Mouse (Mus musculus): Measurements from ENCODE around the gene Ocln. TPM values are rescaled to one million over a fixed set of nuclear protein-coding genes. Genes with fewer than 3 reads are reported as not detected.

The Ocln gene
- polyA plus RNA-seq, 1 experiment: 23.3 TPM

DNA sequence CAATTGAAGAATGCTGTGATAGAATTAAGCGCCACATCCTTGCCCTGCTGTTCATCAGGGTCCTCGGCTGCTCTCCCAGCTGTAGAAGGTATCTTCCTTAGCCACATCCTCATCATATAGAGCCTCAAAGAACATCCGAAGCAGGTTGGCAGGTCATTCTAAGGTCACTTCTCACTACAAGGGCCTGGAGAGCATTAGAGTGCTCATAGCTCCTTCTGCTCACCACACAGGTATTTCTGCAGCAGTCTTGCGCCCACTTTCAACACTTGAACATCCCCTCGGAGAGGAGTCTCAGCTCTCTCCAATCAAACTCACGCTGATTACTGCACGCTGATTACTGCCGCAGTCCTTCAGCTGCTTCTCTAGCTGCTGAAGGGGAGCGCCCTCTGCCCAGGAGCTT, 6.9 kb upstream of the Ocln start:
- no peak for TF ChIP-seq CTCF (IDR thresholded peaks at IDR 0.05; ENCODE audit: extremely low read depth, insufficient read length, insufficient replicate concordance, low read depth, low read length)
- no peak for TF ChIP-seq POLR2A (IDR thresholded peaks at IDR 0.05; ENCODE audit: low read depth, low read length)

GRCm38 (mm10) chr13:100557011-100557410, 4.5 kb upstream of the Ocln start:
- H3K4me3 ChIP-seq (ENCODE audit: low read depth, low read length): no peak overlapping the region
- TF ChIP-seq CTCF (IDR thresholded peaks at IDR 0.05; ENCODE audit: extremely low read depth, insufficient read length, insufficient replicate concordance, low read depth, low read length) (no peak), POLR2A (IDR thresholded peaks at IDR 0.05; ENCODE audit: low read depth, low read length) (no peak)
- H3K27ac ChIP-seq (ENCODE audit: insufficient read depth, low read depth, low read length): no peak overlapping the region
- WGBS: 63% methylated on average over 4 of the region's 4 CpGs
- H3K4me1 ChIP-seq (ENCODE audit: control insufficient read depth, insufficient read depth, insufficient read length, low read length): no peaks in the 10 kb centered on the region
- H3K36me3 ChIP-seq (ENCODE audit: control insufficient read depth, insufficient read depth, low read length): no peaks in the 10 kb centered on the region
- no peaks in the 10 kb centered on the region for H3K27me3 ChIP-seq (ENCODE audit: control insufficient read depth, insufficient read depth, low read length)

More for the DNA sequence above, 6.9 kb upstream of the Ocln start:
- no peak overlapping the region for H3K4me3 ChIP-seq (ENCODE audit: low read depth, low read length)
- WGBS: 87% methylated on average over 9 of the region's 9 CpGs
- H3K4me1 ChIP-seq (ENCODE audit: control insufficient read depth, insufficient read depth, insufficient read length, low read length): no peaks in the 10 kb centered on the region
- no peak overlapping the region for H3K27ac ChIP-seq (ENCODE audit: insufficient read depth, low read depth, low read length)
- H3K36me3 ChIP-seq (ENCODE audit: control insufficient read depth, insufficient read depth, low read length): no peaks in the 10 kb centered on the region
- no peaks in the 10 kb centered on the region for H3K27me3 ChIP-seq (ENCODE audit: control insufficient read depth, insufficient read depth, low read length)

- 1% methylated on average over 12 of the region's 12 CpGs for WGBS
- peaks cover 5% of the 10 kb centered on the region for H3K4me1 ChIP-seq (ENCODE audit: control insufficient read depth, insufficient read depth, insufficient read length, low read length)
- H3K4me3 ChIP-seq (ENCODE audit: low read depth, low read length): peak overlapping the region; percentile 68
- H3K36me3 ChIP-seq (ENCODE audit: control insufficient read depth, insufficient read depth, low read length): no peaks in the 10 kb centered on the region
- H3K27ac ChIP-seq (ENCODE audit: insufficient read depth, low read depth, low read length): peak overlapping the region; percentile 69
- H3K27me3 ChIP-seq (ENCODE audit: control insufficient read depth, insufficient read depth, low read length): 0 out of 2 replicates have a peak, but pooled peaks cover 4% of the 10 kb centered on the region
- no peak for TF ChIP-seq CTCF (IDR thresholded peaks at IDR 0.05; ENCODE audit: extremely low read depth, insufficient read length, insufficient replicate concordance, low read depth, low read length)
- TF ChIP-seq POLR2A (IDR thresholded peaks at IDR 0.05; ENCODE audit: low read depth, low read length): no peak
These were observed 522 bp upstream of the Ocln start for GRCm38 (mm10) chr13:100553042-100553437.

DNA sequence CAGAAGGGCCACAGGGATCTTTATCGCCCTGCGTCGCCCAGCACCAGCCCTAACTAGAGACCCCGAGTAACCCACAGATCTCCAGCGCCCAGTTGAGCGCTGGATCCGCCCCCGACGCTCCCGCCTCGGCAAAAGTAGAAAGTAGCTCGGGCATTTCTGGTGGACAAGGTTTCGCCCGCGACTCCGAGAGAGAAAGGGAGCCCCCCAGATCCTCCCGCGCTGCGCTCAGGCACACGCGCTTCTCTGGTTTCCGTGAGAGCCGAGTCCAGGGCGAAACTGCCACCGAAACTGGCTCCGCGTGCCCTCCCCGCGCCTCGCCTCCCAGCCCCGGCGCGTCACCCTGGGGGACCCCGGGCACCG, 529 bp downstream of the Ocln start:
- H3K4me1 ChIP-seq (ENCODE audit: control insufficient read depth, insufficient read depth, insufficient read length, low read length): peaks cover 5% of the 10 kb centered on the region
- no peak for TF ChIP-seq POLR2A (IDR thresholded peaks at IDR 0.05; ENCODE audit: low read depth, low read length)
- TF ChIP-seq CTCF (IDR thresholded peaks at IDR 0.05; ENCODE audit: extremely low read depth, insufficient read length, insufficient replicate concordance, low read depth, low read length): no peak
- H3K36me3 ChIP-seq (ENCODE audit: control insufficient read depth, insufficient read depth, low read length): no peaks in the 10 kb centered on the region
- H3K27ac ChIP-seq (ENCODE audit: insufficient read depth, low read depth, low read length): peak overlapping the region; percentile 69
- 1% methylated on average over 35 of the region's 35 CpGs for WGBS
- H3K4me3 ChIP-seq (ENCODE audit: low read depth, low read length): peak overlapping the region; percentile 68
- H3K27me3 ChIP-seq (ENCODE audit: control insufficient read depth, insufficient read depth, low read length): 0 out of 2 replicates have a peak, but pooled peaks cover 4% of the 10 kb centered on the region

DNA sequence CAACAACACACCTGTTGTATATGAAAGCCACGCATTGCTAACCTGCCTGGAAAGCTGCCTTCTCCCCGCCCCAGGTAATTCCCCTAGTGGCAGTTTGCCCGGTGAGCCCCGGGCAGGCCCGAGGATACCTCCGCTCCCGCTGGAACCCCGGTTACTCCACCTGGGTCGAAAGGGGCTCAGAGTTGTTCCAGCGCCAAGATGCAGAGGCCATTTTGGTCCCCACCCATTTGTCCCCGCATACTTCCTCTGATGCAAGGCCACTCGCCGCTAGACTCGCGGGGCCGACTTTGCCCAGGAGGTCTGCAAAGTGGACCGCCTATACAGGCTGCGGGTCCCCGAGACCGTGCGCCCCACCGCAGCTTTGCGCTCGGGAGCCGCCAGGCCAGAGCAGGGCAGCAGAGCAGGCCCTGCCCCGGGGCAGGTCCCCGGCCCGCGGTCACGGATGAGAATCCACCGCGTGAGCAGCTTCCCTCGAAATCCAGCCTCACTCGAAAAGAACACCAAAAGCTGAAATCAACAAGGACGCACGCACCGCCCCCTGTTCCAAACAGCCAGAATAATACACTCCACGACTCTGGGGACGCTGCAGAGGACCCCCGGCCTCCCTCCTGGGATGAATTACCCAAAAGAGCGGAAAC, 1.0 kb downstream of the Ocln start:
- peaks cover 6% of the 10 kb centered on the region for H3K4me1 ChIP-seq (ENCODE audit: control insufficient read depth, insufficient read depth, insufficient read length, low read length)
- TF ChIP-seq CTCF (IDR thresholded peaks at IDR 0.05; ENCODE audit: extremely low read depth, insufficient read length, insufficient replicate concordance, low read depth, low read length) (no peak), POLR2A (IDR thresholded peaks at IDR 0.05; ENCODE audit: low read depth, low read length) (no peak; the same call in 1 of the 2 replicates)
- under 1% methylated on average over 41 of the region's 41 CpGs for WGBS
- peak overlapping the region; percentile 69 for H3K27ac ChIP-seq (ENCODE audit: insufficient read depth, low read depth, low read length)
- H3K4me3 ChIP-seq (ENCODE audit: low read depth, low read length): peak overlapping the region; percentile 68
- H3K36me3 ChIP-seq (ENCODE audit: control insufficient read depth, insufficient read depth, low read length): no peaks in the 10 kb centered on the region
- 0 out of 2 replicates have a peak, but pooled peaks cover 4% of the 10 kb centered on the region for H3K27me3 ChIP-seq (ENCODE audit: control insufficient read depth, insufficient read depth, low read length)

DNA sequence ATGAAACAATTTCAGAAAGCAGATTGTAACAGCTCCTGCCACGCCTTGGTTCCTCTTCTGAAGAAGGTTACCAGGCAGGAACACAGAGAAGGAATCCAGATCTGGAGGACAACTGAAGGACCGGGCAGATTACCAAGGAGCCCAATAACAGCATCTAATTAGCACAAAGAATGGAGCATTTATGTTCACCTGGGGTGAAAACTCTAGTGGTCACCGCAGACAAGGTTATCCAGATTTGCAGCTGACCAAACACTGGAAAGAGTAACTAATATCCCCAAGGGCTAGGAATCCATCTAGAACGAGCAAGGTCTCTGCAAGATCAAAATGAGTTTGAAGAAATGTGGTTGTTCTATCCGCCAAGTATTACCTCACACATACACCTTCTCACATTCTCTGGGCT, 5.2 kb downstream of the Ocln start:
- no peak for TF ChIP-seq POLR2A (IDR thresholded peaks at IDR 0.05; ENCODE audit: low read depth, low read length)
- TF ChIP-seq CTCF (IDR thresholded peaks at IDR 0.05; ENCODE audit: extremely low read depth, insufficient read length, insufficient replicate concordance, low read depth, low read length): no peak
- Histone ChIP-seq H3K27ac (ENCODE audit: insufficient read depth, low read depth, low read length) (no peak overlapping the region), H3K36me3 (ENCODE audit: control insufficient read depth, insufficient read depth, low read length) (no peaks in the 10 kb centered on the region), H3K4me3 (ENCODE audit: low read depth, low read length) (no peak overlapping the region), H3K27me3 (ENCODE audit: control insufficient read depth, insufficient read depth, low read length) (0 out of 2 replicates have a peak, but pooled peaks cover 4% of the 10 kb centered on the region), H3K4me1 (ENCODE audit: control insufficient read depth, insufficient read depth, insufficient read length, low read length) (peaks cover 16% of the 10 kb centered on the region)
- WGBS: 65% methylated on average over 5 of the region's 5 CpGs

- Histone ChIP-seq H3K27ac (ENCODE audit: insufficient read depth, low read depth, low read length) (peak overlapping the region; percentile 71), H3K36me3 (ENCODE audit: control insufficient read depth, insufficient read depth, low read length) (peaks cover 2% of the 10 kb centered on the region), H3K4me1 (ENCODE audit: control insufficient read depth, insufficient read depth, insufficient read length, low read length) (peaks cover 16% of the 10 kb centered on the region; the same call in 1 of the 2 replicates), H3K4me3 (ENCODE audit: low read depth, low read length) (no peak overlapping the region), H3K27me3 (ENCODE audit: control insufficient read depth, insufficient read depth, low read length) (no peaks in the 10 kb centered on the region)
- TF ChIP-seq POLR2A (IDR thresholded peaks at IDR 0.05; ENCODE audit: low read depth, low read length) (no peak), CTCF (IDR thresholded peaks at IDR 0.05; ENCODE audit: extremely low read depth, insufficient read length, insufficient replicate concordance, low read depth, low read length) (no peak)
- 18% methylated on average over 3 of the region's 3 CpGs for WGBS
These were observed 7.0 kb downstream of the Ocln start for GRCm38 (mm10) chr13:100545510-100545909.

Data from small intestine, adult 2 months (tissue).